Mouse (Mus musculus) G1E (cell line): ENCODE measurements around the gene Sp100. TPM values are rescaled to one million over a fixed set of nuclear protein-coding genes. Genes with fewer than 3 reads are reported as not detected.

Experiments used
- ATAC-seq: 2 replicates; pipeline ENCODE4 v1.8.0; 2016; ENCODE audit warnings: mild to moderate bottlenecking; ENCODE audit not compliant: insufficient number of reproducible peaks, poor library complexity, low FRiP score, severe bottlenecking; ENCODE audit errors: extremely low read depth
- DNase-seq: peaks from one replicate; pipeline ENCODE4 v3.0.0; 2012; ENCODE audit warnings: low spot score
- H3K27me3 ChIP-seq: 2 replicates; pipeline ENCODE4 v1.6.1; 2012; ENCODE audit warnings: mild to moderate bottlenecking, low read length, inconsistent platforms; ENCODE audit not compliant: insufficient read depth
- H3K36me3 ChIP-seq: replicated peaks from 2 replicates; pipeline ENCODE3; 2012; ENCODE audit warnings: mild to moderate bottlenecking, inconsistent platforms
- H3K4me1 ChIP-seq: 2 replicates; pipeline ENCODE4 v1.6.1; 2012; ENCODE audit warnings: low read depth, low read length, inconsistent platforms, mixed read lengths; ENCODE audit not compliant: insufficient read depth
- H3K4me3 ChIP-seq: 2 replicates; pipeline ENCODE4 v1.5.1; 2012; ENCODE audit warnings: low read depth, mild to moderate bottlenecking, inconsistent platforms, low read length, moderate library complexity, mixed read lengths
- H3K9me3 ChIP-seq: replicated peaks from 2 replicates; pipeline ENCODE4 v1.6.1; 2012; ENCODE audit warnings: inconsistent platforms
- CTCF ChIP-seq: IDR thresholded peaks from 2 replicates; pipeline ENCODE4 v1.5.1; 2012; ENCODE audit warnings: low read depth, low read length, inconsistent platforms, mixed read lengths
- GATA1 ChIP-seq: IDR thresholded peaks from 2 replicates; pipeline ENCODE4 v1.6.1; 2012; ENCODE audit warnings: borderline replicate concordance, low read length, inconsistent platforms, mixed read lengths
- GATA2 ChIP-seq: IDR thresholded peaks from 2 replicates; pipeline ENCODE4 v1.6.1; 2012; ENCODE audit warnings: low read depth, low read length, inconsistent platforms, borderline replicate concordance
- POLR2AphosphoS5 ChIP-seq: IDR thresholded peaks from 2 replicates; pipeline ENCODE4 v1.6.1; 2012; ENCODE audit warnings: low read depth, low read length, inconsistent platforms; ENCODE audit not compliant: insufficient replicate concordance
- TAL1 ChIP-seq: conservative IDR thresholded peaks from 2 replicates; pipeline ENCODE4 v1.6.1; 2012; ENCODE audit warnings: low read depth, low read length, inconsistent platforms, mixed read lengths
- polyA plus RNA-seq: library from polyadenylated mRNA; stranded (reverse); fragments of >175 nt; gene quantifications from 2 replicates; pipeline ENCODE4 v1.2.3, GENCODE M21; 2012
- total RNA-seq, 2 experiments: library from RNA; stranded (forward) in 1 of 2; stranded (reverse) in 1 of 2; fragments of 200-1000 nt in 1 of 2; fragments of >200 nt in 1 of 2; fragmentation: Nextera tagmentation in 1 of 2; gene quantifications; 2 replicates each; pipeline ENCODE4 v1.2.3; 2014 to 2017

Gene Sp100
- total and polyA plus RNA-seq, 3 experiments, result 0.76 TPM; not detected in 2

GRCm38 (mm10) chr1:85692281-85692680 lies 42.5 kb downstream of the Sp100 start:
- Histone ChIP-seq H3K4me1 (no peaks in the 10 kb centered on the region), H3K4me3 (no peak overlapping the region), H3K36me3 (no peaks in the 10 kb centered on the region), H3K9me3 (peaks cover 15% of the 10 kb centered on the region), H3K27me3 (no peaks in the 10 kb centered on the region)
- DNase-seq, result no peak
- TF ChIP-seq GATA2 (no peak), POLR2AphosphoS5 (no peak), TAL1 (no peak), CTCF (no peak), GATA1 (no peak)
- ATAC-seq, result no peak

GRCm38 (mm10) chr1:85693280-85693679 lies 43.5 kb downstream of the Sp100 start:
- H3K4me3 ChIP-seq, result no peak overlapping the region
- no peaks in the 10 kb centered on the region for H3K27me3 ChIP-seq
- no peak for ATAC-seq
- DNase-seq, result no peak
- no peaks in the 10 kb centered on the region for H3K36me3 ChIP-seq
- TF ChIP-seq CTCF, result no peak
- no peak for TF ChIP-seq POLR2AphosphoS5
- TF ChIP-seq GATA2, result no peak
- TF ChIP-seq TAL1, result no peak
- TF ChIP-seq GATA1, result no peak
- no peaks in the 10 kb centered on the region for H3K4me1 ChIP-seq
- peaks cover 15% of the 10 kb centered on the region for H3K9me3 ChIP-seq

- no peak for ATAC-seq
- TF ChIP-seq CTCF (no peak), TAL1 (no peak), GATA2 (no peak), GATA1 (no peak), POLR2AphosphoS5 (no peak)
- Histone ChIP-seq H3K4me1 (no peaks in the 10 kb centered on the region), H3K27me3 (no peaks in the 10 kb centered on the region), H3K9me3 (peaks cover 25% of the 10 kb centered on the region), H3K36me3 (no peaks in the 10 kb centered on the region), H3K4me3 (no peak overlapping the region)
- DNase-seq, result no peak
Observed at GRCm38 (mm10) chr1:85695646-85696045, 45.9 kb downstream of the Sp100 start.

GRCm38 (mm10) chr1:85697721-85698493 lies 48.1 kb downstream of the Sp100 start:
- H3K4me1 ChIP-seq, result no peaks in the 10 kb centered on the region
- H3K4me3 ChIP-seq, result no peak overlapping the region
- H3K27me3 ChIP-seq, result no peaks in the 10 kb centered on the region
- H3K9me3 ChIP-seq, result peaks cover 27% of the 10 kb centered on the region
- H3K36me3 ChIP-seq, result no peaks in the 10 kb centered on the region
- DNase-seq (no peak), ATAC-seq (no peak; the same call in 1 of the 2 replicates)
- TF ChIP-seq CTCF, result no peak
- no peak for TF ChIP-seq TAL1
- TF ChIP-seq GATA1, result no peak
- TF ChIP-seq GATA2, result no peak
- TF ChIP-seq POLR2AphosphoS5, result no peak

GRCm38 (mm10) chr1:85702531-85702930 lies 52.7 kb downstream of the Sp100 start:
- DNase-seq (no peak), ATAC-seq (no peak)
- no peak for TF ChIP-seq GATA1
- TF ChIP-seq CTCF, result no peak
- no peak for TF ChIP-seq GATA2
- TF ChIP-seq POLR2AphosphoS5, result no peak
- TF ChIP-seq TAL1, result no peak
- H3K4me3 ChIP-seq, result no peak overlapping the region
- H3K27me3 ChIP-seq, result no peaks in the 10 kb centered on the region
- H3K36me3 ChIP-seq, result no peaks in the 10 kb centered on the region
- peaks cover 28% of the 10 kb centered on the region for H3K9me3 ChIP-seq
- H3K4me1 ChIP-seq, result no peaks in the 10 kb centered on the region

- Histone ChIP-seq H3K4me1 (no peaks in the 10 kb centered on the region), H3K27me3 (no peaks in the 10 kb centered on the region), H3K4me3 (no peak overlapping the region), H3K9me3 (peaks cover 28% of the 10 kb centered on the region), H3K36me3 (no peaks in the 10 kb centered on the region)
- TF ChIP-seq CTCF (no peak), TAL1 (no peak), GATA1 (no peak), POLR2AphosphoS5 (no peak), GATA2 (no peak)
- DNase-seq, result no peak
- no peak for ATAC-seq
Observed at GRCm38 (mm10) chr1:85703245-85704186, 53.7 kb downstream of the Sp100 start.
